Mouse (Mus musculus): Measurements from ENCODE around the gene Doc2a.

DNA sequence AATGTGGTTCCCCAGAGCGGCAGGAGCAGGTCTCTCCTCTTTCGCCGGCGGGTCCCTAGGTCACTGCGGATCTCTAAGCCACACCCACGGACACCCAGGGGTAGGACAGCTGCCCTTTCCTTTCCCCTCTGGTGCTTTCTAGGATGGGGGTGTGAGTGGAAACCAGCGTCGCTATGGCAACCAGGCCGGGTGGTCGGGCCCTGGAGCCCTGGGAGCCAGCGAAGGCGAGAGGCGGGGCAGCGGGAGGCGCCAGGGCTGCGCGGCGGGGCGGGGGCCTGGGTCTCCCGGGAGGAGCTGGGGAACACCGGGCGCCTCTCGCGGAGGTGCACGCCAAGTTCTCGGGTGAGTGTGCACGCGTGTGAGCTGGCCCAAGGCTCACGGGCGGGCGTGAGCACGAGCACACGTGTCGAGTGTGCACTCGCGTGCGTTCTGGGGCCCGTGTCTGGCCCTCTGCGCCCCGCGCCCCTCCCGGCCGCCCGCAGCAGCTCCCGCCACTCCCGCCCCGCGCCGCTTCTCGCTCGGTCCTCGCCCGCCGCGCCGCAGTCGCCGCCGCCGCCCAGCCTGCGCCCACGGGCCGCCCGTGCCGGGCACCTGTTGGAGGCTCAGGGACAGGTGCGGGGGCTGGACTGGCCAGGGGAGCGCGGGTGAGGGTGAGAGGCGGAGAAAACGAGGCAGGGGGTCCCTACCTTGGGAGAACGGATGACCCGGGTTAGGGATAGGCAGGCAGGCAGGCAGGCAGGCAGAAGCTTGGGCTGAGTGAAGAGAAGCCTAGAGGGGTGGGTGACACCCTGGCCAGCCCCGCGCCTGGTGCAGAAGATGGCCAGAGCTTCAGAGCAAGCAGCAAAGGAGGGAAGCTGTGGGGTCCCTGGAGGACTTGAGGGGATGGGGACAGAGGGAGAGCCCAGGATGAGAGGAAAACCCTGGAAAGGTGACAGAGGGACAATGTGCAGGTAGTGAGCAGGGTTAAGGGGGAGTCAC, 494 bp downstream of the Doc2a start:
- TF ChIP-seq MAFK (IDR thresholded peaks at IDR 0.05; ENCODE audit: borderline replicate concordance, low read depth, low read length) (no peak), CTCF (IDR thresholded peaks at IDR 0.05 in 2 of 3, conservative IDR thresholded peaks at IDR 0.05 in 1 of 3; ENCODE audit: control insufficient read depth in 1 of 3, insufficient read depth in 1 of 3, low read depth in 2 of 3, low read length in 3 of 3, poor library complexity in 1 of 3, severe bottlenecking in 1 of 3) (no peak), ZKSCAN1 (IDR thresholded peaks at IDR 0.05; ENCODE audit: low read depth, low read length) (no peak), ELF1 (IDR thresholded peaks at IDR 0.05; ENCODE audit: low read depth, low read length) (no peak), GABPA (IDR thresholded peaks at IDR 0.05; ENCODE audit: low read depth, low read length) (no peak), POLR2A (IDR thresholded peaks at IDR 0.05; ENCODE audit: control insufficient read depth in 1 of 2, insufficient read depth in 1 of 2, low read depth in 1 of 2, low read length in 2 of 2, poor library complexity in 1 of 2) (no peak), EP300 (IDR thresholded peaks at IDR 0.05; ENCODE audit: low read depth in 1 of 2, low read length in 2 of 2) (no peak), NRF1 (IDR thresholded peaks at IDR 0.05; ENCODE audit: insufficient read depth, low read depth, low read length, poor library complexity, severe bottlenecking) (no peak), BHLHE40 (IDR thresholded peaks at IDR 0.05; ENCODE audit: borderline replicate concordance, low read depth, low read length) (no peak)

Measured in MEL (cell line).